Mouse (Mus musculus) erythroblast, embryonic 14.5 days (primary cell): ENCODE data around the gene Ano6.

Experiments used
- GATA1 ChIP-seq: IDR thresholded peaks from 2 replicates; pipeline ENCODE4 v1.6.1; 2012; ENCODE audit warnings: low read length, inconsistent platforms, mixed read lengths
- TAL1 ChIP-seq: IDR thresholded peaks from 3 replicates; pipeline ENCODE4 v1.6.1; 2012; ENCODE audit warnings: low read length, inconsistent platforms, mixed read lengths

- no peak for TF ChIP-seq TAL1
- TF ChIP-seq GATA1 = no peak
Measured at GRCm38 (mm10) chr15:95807908-95808307, 17.3 kb downstream of the Ano6 start.
